Mouse (Mus musculus) liver, embryonic 18 days (tissue): Measurements from ENCODE around the gene Ankle2. TPM values are rescaled to one million over a fixed set of nuclear protein-coding genes. Genes with fewer than 3 reads are reported as not detected.

Experiments
- polyA plus RNA-seq: library from polyadenylated mRNA; depleted of rRNA; stranded (reverse); fragments of >200 nt; gene quantifications from 2 replicates; pipeline ENCODE4 v1.2.3, GENCODE M21; 2012; rRNA removed

The Ankle2 gene
- 5.3 and 5.4 TPM in 2 replicates for polyA plus RNA-seq

GRCm38 (mm10) chr5:110230780-110231461 is at the start of gene Ankle2:
Ankle2 (plus strand) TSS chr5:110231004.

GRCm38 (mm10) chr5:110269141-110270101 is 38.6 kb downstream of the Ankle2 start, which contains the start of gene Pgam5:
Pgam5 (minus strand) TSS chr5:110269913.

GRCm38 (mm10) chr5:110285770-110286445 is 55.1 kb downstream of the Ankle2 start, which contains the start of the genes Pxmp2 and Pole:
Pxmp2 (minus strand) TSS chr5:110286186.
Pole (plus strand) TSS chr5:110286306.

Other genes starting within 250 kb of the Ankle2 start
- 3.7 and 3.8 TPM in 2 replicates for gene Zfp932, start 234.5 kb upstream of the Ankle2 start, polyA plus RNA-seq
- gene Gm17655, start 158.5 kb upstream of the Ankle2 start, polyA plus RNA-seq = 0.66 and 0.79 TPM in 2 replicates
- gene Gm35315, start 136.6 kb upstream of the Ankle2 start, polyA plus RNA-seq = 0.76 and 0.86 TPM in 2 replicates
- gene Plcxd1, start 131.0 kb upstream of the Ankle2 start, polyA plus RNA-seq = 0.06 and 0.07 TPM in 2 replicates
- 21.1 and 24.2 TPM in 2 replicates for gene Gtpbp6, start 122.8 kb upstream of the Ankle2 start, polyA plus RNA-seq
- 0.55 and 0.60 TPM in 2 replicates for gene Zfp605, start 120.9 kb upstream of the Ankle2 start, polyA plus RNA-seq
- gene Chfr, start 95.2 kb upstream of the Ankle2 start, polyA plus RNA-seq = 13.6 TPM in 2 replicates
- gene Golga3, start 54.3 kb upstream of the Ankle2 start, polyA plus RNA-seq = 5.2 and 6.3 TPM in 2 replicates
- gene Pgam5, start 38.9 kb downstream of the Ankle2 start, polyA plus RNA-seq = 13.6 TPM in 2 replicates
- gene Pxmp2, start 55.2 kb downstream of the Ankle2 start, polyA plus RNA-seq = 31.9 and 32.3 TPM in 2 replicates
- gene Pole, start 55.3 kb downstream of the Ankle2 start, polyA plus RNA-seq = 7.8 and 7.9 TPM in 2 replicates
- gene P2rx2, start 112.2 kb downstream of the Ankle2 start, polyA plus RNA-seq = 0.13 and 0.16 TPM in 2 replicates
- gene Lrcol1, start 113.7 kb downstream of the Ankle2 start, polyA plus RNA-seq = not detected in 2 replicates
- 7.4 and 8.3 TPM in 2 replicates for gene Fbrsl1, start 217.5 kb downstream of the Ankle2 start, polyA plus RNA-seq